Mouse (Mus musculus): ENCODE measurements around the gene Meioc.

The Meioc gene

DNA sequence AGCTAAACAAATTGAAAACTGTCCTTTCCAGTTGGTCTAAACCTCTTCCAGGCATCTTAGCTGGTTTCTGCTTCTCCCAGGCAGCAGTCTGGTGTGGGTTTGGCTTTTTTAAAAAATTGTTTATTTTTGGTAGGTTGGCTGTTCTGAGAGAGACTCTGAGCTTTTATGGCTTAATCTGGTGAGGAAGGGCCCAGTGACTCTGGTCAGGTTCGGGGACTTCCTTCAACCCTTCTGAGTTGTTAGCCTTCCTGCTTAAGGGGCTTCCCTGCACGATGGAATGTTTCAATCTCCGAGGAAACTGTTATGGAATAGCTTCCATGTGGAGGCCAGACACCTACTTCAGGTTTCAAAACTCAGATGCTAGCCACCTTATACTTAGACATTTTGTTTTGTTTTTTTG, at the start of gene Meioc:
Gene Meioc (plus strand): TSS at position 301 of the 400 bp plus-strand sequence.
- no peak for DNase-seq (ENCODE audit: low spot score in 2 of 2)

DNA sequence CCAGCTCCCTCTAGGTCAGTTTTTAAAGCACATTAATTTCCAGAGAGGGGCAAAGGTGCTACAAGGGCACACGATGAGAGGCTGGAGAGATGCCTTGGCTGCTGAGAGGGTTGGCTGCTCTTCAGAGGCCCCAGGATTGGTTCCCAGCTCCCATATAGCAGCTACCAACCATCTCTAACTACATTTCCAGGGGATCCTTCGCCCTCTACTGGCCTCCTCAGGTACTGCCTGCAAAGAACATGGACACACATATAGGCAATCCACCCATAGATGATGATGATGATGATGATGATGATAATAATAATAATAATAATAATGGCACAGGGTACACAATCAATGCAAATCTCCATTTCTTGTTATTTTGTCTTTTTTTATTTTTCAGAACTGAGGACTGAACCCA, 44.1 kb upstream of the Meioc start:
- DNase-seq (ENCODE audit: low spot score in 2 of 2) = no peak

DNA sequence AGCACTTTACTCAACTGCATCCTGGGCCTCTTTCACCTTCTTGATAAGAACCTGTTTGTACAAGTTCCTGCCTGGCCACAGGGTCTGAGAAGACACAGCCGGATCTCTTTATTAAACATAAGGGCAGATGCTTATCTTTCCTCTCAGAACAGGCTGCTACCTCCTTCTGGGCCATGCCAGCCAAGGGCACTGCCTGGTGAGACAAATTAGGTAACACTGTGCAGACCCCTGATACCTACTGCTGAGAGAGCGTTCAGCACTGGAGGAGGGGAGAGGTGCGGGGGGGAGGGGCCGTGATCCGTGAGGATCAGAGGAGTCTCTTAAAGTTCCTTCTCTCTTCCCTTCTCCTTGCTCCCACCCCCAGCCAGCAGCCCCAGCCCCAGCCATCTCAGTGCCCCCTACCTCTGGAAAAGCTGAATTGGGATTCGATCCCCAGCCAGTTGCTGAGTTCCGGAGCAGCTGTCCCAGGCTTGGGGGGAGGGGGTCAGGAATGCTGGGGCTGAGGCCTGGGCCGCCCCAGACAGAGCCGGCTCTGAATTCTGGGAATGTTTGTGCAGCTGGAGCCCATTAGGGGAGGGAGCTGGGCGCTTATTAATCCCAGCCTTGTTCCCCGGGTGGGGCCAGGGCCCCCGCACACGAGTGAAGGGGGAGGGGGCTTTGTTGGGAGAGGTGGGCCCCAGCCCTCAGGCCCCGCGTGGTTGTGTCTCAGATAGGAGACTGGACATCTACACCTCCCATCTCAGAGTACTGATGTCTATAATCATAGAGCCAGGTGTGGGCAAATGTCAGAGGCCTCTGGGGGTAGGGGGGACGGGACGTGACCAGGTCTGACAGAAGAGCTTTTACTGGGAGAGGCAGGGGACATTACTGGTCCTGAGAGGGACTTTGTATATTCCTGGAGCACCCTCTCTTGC, 39.4 kb upstream of the Meioc start:
- peak in 1 of 2 experiments; percentile 36 for DNase-seq (ENCODE audit: low spot score in 2 of 2)

DNA sequence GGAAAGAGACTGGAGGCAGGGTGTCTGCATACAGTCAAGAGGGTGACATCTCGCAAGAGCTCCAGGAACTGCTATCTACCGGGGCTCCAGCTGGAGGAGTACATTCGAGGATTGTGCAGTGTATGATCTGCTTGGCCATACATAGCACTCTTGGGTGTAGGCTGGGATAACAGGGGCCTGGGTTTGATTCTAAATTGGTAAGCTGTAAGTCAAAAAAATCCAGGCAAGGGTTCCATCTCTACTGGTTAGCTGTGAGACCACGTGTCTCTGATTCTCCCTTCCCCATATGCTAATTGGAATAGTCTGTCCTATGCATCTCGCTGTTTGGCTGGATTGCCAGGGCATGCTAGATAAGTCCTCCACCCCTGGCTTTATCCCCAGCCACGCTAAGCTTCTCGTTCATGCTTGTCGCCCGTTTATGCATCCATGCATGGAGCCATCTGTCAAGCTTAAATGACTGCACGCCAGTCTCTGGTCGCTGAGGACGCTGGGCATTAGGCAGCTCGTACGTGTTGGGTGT, 38.6 kb upstream of the Meioc start:
- no peak for DNase-seq (ENCODE audit: low spot score in 2 of 2)

DNA sequence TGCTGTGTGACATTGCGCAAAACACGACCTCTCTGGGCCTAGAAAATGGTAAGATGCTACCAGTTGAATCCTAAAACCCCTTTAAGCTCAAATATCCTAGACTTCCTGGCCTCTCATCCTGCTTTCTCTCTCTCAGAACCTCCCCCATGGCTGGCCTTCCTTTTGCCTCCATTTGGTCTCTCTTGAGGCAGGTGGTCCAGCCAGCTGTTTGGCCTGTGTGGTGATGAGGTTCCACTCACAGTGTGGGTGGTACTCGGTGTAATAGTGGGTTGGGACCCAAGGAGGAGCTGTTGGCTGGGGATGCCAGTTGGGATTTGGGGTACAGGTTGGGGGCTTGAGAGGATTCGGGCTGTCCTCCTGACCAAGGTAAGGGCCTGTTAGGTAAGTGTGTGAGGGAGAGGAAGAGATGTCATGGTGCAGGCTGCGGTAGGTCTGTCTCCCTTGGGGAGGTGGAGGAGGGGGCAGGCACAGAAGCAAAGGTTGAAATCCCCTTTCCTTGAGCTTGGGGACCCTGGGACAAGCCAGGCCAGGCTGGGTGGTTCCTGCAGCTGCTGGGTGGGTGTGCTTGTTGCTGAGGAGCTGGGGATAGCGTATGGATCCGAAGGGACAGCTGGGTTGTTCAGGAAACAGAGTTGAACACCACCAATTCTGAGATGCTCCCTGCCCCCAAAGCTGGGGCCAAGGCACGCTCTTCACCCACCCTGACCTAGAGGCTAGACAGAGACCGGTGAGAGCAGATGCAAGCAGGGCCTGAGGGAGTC, 36.2 kb upstream of the Meioc start:
- DNase-seq (ENCODE audit: low spot score in 2 of 2) = no peak

DNA sequence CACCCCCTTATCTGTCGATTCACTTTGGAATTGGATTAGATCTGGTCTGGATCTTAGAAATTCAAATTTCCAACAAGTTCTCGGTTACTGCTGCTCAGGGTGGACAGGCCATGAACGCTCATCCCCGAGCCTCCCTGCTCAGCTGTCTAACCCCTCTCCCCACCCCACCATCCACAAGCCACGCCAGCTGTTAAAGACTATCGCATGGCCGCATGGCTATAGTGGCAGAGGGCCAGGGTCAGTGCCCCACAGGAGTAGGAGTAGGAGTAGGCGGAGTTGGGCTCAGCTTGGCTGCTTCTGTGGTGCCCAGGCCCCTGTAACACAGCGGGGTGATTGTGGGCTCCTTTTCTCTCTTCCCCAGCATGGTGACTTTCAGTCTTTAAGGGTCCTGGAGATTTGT, 35.0 kb upstream of the Meioc start:
- no peak for DNase-seq (ENCODE audit: low spot score in 2 of 2)

DNA sequence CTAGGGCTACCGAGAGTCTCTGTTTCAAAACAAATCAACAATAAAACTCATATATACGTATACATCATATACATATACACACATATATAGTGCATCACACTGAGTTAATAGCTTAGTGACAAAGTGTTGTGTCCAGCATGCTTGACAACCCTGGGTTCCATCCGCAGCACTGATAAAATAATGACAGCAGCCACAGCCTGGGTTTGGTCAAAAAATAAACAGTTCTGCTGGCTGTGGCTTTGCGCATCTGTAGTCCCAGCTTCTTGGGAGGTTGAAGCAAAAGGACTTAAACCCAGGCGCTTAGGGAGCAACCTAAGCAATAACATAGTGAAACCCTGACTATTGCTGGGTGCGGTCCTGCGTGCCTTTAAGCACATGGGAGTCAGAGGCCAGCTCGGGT, 34.1 kb upstream of the Meioc start:
- DNase-seq (ENCODE audit: low spot score in 2 of 2) = no peak

DNA sequence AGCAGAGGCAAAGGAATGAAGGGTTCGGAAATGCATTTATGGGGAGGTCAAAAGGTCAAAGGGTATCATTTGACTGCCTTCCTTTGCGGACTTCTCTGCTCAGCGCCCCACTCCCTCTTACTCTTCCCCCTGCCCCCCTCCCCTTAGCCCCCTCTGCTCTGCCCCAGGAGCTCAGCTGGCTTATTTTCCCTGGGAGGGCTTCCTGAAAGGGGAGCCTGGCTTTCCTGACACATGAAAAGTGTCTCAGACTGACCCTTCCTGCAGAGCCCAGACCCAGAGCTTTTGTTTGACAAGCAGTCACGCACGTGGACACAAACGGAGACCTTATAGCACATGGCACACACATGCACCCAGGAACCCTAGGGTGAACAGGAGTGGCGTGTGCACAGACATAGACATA, 32.8 kb upstream of the Meioc start:
- no peak for DNase-seq (ENCODE audit: low spot score in 2 of 2)

DNA sequence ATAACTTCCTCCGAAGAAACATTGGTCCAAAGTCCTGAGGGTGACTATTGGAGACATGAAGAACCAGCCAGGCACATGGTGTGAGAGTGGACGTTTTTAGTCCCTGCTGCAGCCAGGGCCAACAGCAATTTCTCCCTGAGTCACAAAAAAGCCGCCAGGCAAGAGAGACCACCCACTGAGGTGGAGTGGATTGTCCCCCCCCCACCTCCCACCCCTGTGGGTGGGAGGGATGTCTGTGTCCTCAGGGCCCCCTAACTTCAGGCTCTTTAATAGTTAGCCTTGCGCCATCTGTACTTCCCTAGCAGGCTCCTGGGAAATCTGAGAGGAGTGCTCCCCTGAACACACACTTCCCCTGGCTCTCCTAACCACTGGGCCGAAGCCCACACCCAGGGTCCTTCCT, 32.3 kb upstream of the Meioc start:
- no peak for DNase-seq (ENCODE audit: low spot score in 2 of 2)

DNA sequence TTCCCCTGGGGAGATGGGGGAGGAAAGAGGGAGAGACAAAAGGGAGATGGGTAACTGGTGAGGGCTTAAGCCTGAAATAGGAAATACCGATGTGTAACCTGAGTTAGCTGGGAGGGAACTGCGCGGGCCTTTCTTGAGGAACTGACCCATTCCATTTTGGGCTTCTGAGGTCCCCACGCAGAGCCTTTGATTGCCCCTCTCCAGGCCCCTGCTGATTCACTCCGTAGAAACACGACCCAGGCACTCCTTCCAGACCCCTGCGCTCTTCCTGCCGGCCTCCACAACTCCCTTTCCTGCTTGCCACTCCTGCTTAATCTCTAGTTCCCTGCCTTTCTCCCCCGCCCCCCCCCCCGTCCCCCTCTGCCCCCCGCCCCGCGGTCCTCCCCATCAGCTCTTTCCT, 30.8 kb upstream of the Meioc start:
- no peak for DNase-seq (ENCODE audit: low spot score in 2 of 2)

DNA sequence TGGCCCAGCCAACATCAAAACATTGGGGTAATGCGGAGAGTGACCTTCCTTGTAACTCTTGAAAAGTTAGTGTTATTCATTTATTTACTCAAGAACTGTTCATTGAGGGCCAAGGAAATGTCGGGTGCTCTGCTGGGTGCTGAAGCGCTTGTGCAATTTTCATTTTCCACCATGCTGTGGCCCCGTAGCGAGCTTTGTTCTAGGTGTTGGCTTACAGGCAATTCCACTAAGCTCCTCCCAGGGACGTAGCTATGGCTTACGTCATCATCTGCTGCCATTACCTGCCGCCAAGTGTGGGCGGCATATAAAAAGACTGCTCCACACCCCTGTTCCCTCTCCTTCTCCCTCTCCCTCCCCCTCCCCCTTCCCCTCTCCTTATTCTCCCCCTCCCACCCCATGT, 30.1 kb upstream of the Meioc start:
- no peak for DNase-seq (ENCODE audit: low spot score in 2 of 2)

DNA sequence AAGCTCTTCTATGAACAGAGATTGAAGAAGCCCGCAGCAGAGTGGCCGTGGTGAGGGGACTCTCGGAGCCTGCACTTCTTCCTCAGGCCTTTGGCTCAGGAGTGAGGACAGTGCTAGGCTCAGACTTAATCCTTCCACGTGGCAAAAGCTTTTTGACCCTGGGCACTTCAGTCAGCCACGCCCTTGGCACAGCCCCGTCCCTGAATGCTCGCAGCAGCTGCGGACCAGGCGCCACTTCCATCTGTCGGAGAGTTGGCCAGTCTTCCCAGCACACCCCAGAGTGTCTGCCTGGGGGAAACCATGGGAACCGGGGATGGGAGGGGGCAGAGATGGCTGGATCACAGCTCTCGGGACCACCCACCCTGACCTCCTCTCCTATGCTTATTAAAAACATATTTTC, 26.6 kb upstream of the Meioc start:
- no peak for DNase-seq (ENCODE audit: low spot score in 2 of 2)

DNA sequence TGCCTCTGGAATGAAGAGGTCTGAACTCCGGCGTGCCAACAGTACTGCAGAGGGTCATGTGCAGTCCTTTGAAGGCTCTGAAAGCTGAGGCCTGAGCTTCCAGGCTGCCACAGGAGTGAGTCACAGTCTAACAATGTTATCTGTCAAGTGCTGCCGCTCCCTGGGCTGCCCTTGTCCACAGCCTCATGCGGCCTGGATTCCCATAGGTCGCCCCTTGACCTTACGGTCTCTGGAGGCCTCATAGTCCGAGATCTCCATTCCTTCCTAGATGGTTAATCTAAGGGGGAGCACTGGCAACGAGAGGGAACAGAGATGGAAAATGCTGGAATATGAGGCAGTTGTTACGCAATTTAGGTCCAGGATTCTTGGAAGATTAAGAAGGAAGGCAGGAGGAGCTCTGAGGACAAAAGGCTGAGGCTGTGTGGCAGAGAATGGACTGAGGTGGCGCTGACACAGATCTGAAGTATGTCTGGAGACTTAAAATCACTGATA, 19.6 kb upstream of the Meioc start:
- peak; percentile 55 to 68 for DNase-seq (ENCODE audit: low spot score in 2 of 2)

DNA sequence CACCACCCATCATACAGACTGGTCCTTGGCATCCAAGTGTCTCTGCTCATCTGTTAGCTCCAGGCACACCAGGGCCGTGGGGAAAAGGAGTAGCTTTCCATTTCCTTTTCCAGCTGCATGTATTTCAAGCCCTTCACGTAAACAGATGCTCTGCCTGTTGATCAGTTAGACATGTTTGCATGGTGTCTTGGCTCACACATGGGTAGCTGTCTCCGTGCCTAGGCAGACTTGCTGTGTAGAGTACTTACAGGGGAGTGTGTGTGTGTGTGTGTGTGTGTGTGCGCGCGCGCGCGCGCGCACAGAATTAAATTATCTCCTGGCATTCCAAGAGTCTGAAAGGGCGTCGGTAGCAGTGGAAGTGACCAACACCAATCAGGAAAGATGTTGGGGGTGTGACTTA, 17.3 kb upstream of the Meioc start:
- DNase-seq (ENCODE audit: low spot score in 2 of 2) = no peak

DNA sequence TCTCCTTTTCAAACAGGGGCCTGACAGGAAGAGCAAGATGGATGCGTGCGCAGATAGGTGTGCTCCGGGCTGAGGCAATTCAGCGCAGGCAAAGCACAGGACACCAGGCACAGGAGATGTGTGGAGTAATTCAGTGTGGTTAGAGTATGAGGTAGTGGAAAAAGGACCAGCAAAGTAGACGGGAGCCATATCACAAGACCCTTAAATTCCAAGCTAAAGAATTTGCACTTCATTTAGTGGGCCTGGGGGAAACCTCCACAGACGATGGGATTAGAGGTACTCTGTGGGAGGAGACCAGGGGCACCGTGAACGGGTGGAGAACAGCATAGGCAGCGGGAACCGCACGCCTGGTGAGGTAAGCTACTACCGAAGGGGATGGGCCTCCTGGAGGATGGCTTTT, 15.6 kb upstream of the Meioc start:
- DNase-seq (ENCODE audit: low spot score in 2 of 2) = no peak

DNA sequence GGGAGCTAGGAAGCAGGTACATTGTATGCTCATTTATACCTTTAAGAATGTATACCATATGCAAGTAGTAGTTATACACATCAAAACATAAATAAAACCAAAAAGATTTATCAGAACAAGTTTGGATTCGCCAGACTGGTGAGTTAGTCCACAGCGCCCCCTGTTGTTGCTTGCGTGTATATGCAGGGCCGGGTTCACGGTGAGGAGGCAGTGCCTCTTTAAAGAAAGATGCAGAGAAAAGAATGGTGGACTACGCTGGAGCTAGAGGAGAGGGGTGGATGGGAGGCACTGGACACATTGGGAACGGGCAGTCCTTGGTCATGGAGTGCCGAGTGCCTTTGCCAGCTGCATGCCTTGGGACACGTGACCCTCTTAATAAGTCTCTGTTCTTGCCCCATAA, 12.1 kb upstream of the Meioc start:
- DNase-seq (ENCODE audit: low spot score in 2 of 2) = peak; percentile 62 to 65

DNA sequence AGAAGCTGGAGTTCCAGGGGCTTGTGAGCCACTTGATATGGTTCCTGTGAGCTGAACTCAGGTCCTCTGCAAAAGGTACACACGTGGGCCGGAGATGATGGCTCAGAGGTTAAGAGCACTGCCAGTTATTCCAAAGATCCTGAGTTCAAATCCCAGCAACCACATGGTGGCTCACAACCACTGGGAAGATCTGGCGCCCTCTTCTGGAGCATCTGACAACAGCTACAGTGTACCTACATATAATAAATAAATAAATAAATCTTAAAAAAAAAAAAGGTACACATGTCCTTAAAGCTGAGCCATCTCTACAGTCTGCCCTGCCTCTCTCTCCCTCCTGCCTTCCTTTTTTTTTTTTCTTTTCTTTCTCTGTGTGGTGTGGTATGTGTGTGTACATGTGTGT, 10.7 kb upstream of the Meioc start:
- DNase-seq (ENCODE audit: low spot score in 2 of 2) = no peak

DNA sequence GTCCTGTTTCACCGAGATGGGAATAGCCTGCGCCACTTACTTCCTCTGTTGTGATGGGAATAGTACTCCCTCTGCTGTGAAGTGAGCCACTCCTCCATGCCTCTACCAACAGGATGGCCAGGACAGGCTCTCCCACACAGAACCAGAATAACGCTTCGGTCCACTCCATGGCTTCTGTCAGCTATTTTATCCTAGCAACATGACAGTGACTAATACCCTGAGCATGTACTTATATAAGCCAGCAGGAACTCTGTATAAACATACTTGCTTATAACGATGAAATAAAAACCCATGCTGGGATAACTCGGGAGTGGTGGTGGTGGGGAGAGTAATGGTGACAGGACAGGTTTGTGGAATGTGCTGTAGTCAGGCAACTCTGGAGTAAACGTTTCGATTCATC, 7.6 kb upstream of the Meioc start:
- no peak for DNase-seq (ENCODE audit: low spot score in 2 of 2)

DNA sequence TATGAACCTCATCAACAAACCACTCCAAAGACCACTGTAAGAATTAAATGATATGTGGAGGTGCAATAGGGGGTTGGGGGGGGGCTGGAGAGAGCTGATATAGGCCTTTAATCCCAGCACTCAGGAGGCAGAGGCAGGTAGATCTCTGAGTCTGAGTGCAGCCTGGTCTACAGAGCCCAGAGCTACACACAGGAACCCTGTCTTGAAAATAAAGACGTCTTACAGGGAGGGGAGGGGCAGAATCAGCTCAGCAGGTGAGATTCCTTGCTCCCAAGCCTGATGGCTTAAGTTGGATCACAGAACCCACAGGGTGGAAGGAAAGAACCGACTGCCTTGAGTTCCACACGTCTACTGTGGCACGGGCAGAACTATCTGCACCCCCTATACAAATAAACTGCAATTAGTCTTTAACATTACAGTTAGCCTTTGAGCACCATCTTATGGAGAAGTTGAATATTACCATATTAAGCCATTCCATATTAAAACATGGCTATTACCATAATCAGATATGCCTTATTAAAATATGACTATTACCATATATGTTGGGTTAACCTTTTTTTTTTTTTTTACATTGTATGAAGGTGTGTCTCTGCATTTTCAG, 7.1 kb upstream of the Meioc start:
- DNase-seq (ENCODE audit: low spot score in 2 of 2) = no peak

DNA sequence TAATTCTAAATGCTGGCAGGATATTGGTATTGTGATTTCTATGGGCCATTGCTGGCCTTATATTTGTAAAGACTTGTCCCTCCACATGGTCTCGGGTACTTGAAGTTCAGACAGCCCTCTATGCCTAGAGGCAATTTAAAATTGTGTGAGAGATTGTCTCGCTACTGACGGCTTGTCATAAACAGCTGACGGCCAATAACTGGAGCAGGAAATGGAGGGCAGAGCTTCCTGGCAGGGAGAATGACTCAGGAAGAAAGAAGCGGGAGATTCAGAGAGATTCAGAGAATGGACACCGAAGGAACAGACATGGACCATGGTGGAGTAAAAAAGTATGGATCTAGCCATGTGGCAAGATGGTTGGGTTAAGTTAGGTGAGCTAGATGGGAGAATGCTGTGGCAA, 6.6 kb upstream of the Meioc start:
- DNase-seq (ENCODE audit: low spot score in 2 of 2) = no peak

DNA sequence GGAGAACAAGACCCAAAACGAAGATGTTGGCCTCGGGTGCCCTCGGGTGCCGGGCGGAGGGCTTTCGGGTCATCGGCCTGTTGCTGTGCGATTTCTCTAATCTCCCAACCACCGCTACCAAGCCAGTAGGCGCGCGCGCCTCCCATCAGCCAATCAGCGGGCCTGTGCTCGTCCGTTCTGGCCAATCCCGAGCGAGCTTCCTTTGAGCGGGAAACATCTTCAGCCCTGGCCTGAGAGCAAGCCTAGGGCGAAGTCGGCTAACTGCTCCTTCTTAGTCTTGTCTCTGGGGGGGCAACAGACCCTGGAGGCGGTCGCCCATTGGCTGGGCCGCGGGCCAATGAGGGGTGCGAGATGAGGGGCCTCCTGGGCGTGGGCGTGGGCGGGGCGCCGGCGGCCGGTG, 1.6 kb downstream of the Meioc start:
- DNase-seq (ENCODE audit: low spot score in 2 of 2) = no peak

Measured in urinary bladder, adult 18-20 months (tissue).